Mouse (Mus musculus) G1E (cell line): Measurements from ENCODE around the gene Il25.

ENCODE experiments used
- CTCF ChIP-seq: IDR thresholded peaks from 2 replicates; pipeline ENCODE4 v1.5.1; 2012; ENCODE audit warnings: low read depth, low read length, inconsistent platforms, mixed read lengths
- GATA1 ChIP-seq: IDR thresholded peaks from 2 replicates; pipeline ENCODE4 v1.6.1; 2012; ENCODE audit warnings: borderline replicate concordance, low read length, inconsistent platforms, mixed read lengths
- GATA2 ChIP-seq: IDR thresholded peaks from 2 replicates; pipeline ENCODE4 v1.6.1; 2012; ENCODE audit warnings: low read depth, low read length, inconsistent platforms, borderline replicate concordance
- TAL1 ChIP-seq: conservative IDR thresholded peaks from 2 replicates; pipeline ENCODE4 v1.6.1; 2012; ENCODE audit warnings: low read depth, low read length, inconsistent platforms, mixed read lengths

DNA sequence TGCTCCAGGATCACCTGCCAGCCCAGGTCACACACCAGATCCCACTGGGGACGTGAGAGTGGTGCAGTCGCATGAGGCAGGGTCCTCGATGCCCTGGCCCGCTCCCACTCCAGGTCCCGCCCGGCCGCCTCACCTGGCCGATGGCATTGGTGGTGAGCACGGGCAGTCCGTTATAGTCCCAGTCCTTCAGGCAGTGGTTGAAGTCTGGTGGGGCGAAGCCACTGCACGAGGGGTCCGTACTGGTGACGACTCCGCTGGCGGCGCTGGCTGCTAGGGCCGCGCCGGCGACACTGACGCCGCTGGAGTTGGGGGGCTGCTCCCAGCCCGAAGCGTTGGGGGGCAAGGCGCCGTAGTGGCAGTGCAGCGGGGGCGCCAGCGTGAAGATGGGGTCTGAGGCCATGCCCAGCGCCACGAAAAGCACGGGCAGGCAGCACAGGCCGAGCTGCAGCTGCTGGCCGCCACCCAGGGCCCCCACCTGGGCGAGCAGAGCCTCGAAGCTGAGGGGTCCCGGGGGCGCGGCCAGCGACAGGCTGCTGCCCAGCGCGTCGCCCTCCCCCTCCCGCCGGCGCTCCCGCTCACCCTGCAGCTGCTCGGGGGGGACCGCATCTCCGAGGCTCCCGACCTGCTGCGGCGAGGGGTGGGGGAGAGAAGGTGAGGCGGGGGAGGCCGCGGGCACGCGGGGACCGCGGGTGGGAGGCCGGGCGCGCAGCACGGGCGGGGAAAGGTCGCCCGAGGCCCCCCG, 20.2 kb upstream of the Il25 start:
- TF ChIP-seq TAL1 (no peak), CTCF (no peak), GATA1 (no peak), GATA2 (no peak)
